In genomic region chr5:33694848-33695717, GRCm38 (mm10) we compare ENCODE assay signal across 8 mouse cellular contexts. TPM values are rescaled to one million over a fixed set of nuclear protein-coding genes. Genes with fewer than 3 reads are reported as not detected.
A peak's percentile ranks its signal among the peaks of the same experiment; 100 is the strongest.
DNase-seq lines count a peak whose midpoint lies in the region; ATAC-seq and TF ChIP-seq lines count a peak whose summit lies in the region.

No protein-coding gene starts in this region.

- peak; percentile 79 for ATAC-seq in forebrain, embryonic 15.5 days (replicated peaks)
- peak; percentile 63; the same call in 1 of the 2 replicates for ATAC-seq in hindbrain, embryonic 14.5 days (ENCODE audit: low FRiP score)
- ATAC-seq in limb, embryonic 11.5 days (ENCODE audit: insufficient number of reproducible peaks, low FRiP score, low TSS enrichment, low read depth), result 0 out of 2 replicates have a peak, but pooled peaks have one; percentile 18
- peak; percentile 81 for ATAC-seq in midbrain, embryonic 13.5 days
- ATAC-seq in stomach, postnatal 0 days (ENCODE audit: low FRiP score, low TSS enrichment), result peak; percentile 62

- peaks cover 3% of the 10 kb centered on the region; the same call in 1 of the 2 replicates for H3K27me3 ChIP-seq in forebrain, embryonic 15.5 days
- peaks cover 45% of the 10 kb centered on the region for H3K27me3 ChIP-seq in hindbrain, embryonic 14.5 days (ENCODE audit: control insufficient read depth, insufficient read depth, low read length)
- H3K27me3 ChIP-seq in limb, embryonic 11.5 days (ENCODE audit: control insufficient read depth, insufficient read depth, low read length), result peaks cover 10% of the 10 kb centered on the region
- peaks cover 78% of the 10 kb centered on the region for H3K27me3 ChIP-seq in midbrain, embryonic 13.5 days
- no peaks in the 10 kb centered on the region for H3K27me3 ChIP-seq in stomach, postnatal 0 days (ENCODE audit: control insufficient read depth, insufficient read depth, low read length)

- DNase-seq in ovary, postnatal 10 days (ENCODE audit: low spot score), result peak; percentile 40
- no peak for DNase-seq in ovary, adult 18-20 months (ENCODE audit: low spot score)
- peak; percentile 36 for DNase-seq in hindbrain, embryonic 14.5 days (ENCODE audit: low spot score)
- DNase-seq in limb, embryonic 11.5 days (ENCODE audit: low spot score), result peak; percentile 74
- DNase-seq in stomach, postnatal 0 days (ENCODE audit: low spot score), result peak; percentile 79
- DNase-seq in T-cell, adult 2 months (ENCODE audit: low spot score), result no peak

- H3K27ac ChIP-seq in forebrain, embryonic 15.5 days (replicated peaks), result peak overlapping the region; percentile 81
- H3K27ac ChIP-seq in hindbrain, embryonic 14.5 days, result 0 out of 2 replicates have a peak overlapping the region, but pooled peaks have one; percentile 20
- H3K27ac ChIP-seq in limb, embryonic 11.5 days (replicated peaks; ENCODE audit: low read depth, low read length), result peak overlapping the region; percentile 79
- peak overlapping the region; percentile 84 for H3K27ac ChIP-seq in midbrain, embryonic 13.5 days
- H3K27ac ChIP-seq in stomach, postnatal 0 days (replicated peaks), result peak overlapping the region; percentile 91

- no peaks in the 10 kb centered on the region for H3K9me3 ChIP-seq in forebrain, embryonic 15.5 days
- H3K9me3 ChIP-seq in hindbrain, embryonic 14.5 days (ENCODE audit: control insufficient read depth, low read length), result no peaks in the 10 kb centered on the region
- no peaks in the 10 kb centered on the region for H3K9me3 ChIP-seq in limb, embryonic 11.5 days (ENCODE audit: control insufficient read depth, low read length)
- H3K9me3 ChIP-seq in midbrain, embryonic 13.5 days, result no peaks in the 10 kb centered on the region
- no peaks in the 10 kb centered on the region for H3K9me3 ChIP-seq in stomach, postnatal 0 days (ENCODE audit: control insufficient read depth, low read length)

- H3K4me1 ChIP-seq in forebrain, embryonic 15.5 days, result peaks cover 80% of the 10 kb centered on the region
- peaks cover 41% of the 10 kb centered on the region for H3K4me1 ChIP-seq in hindbrain, embryonic 14.5 days (replicated peaks; ENCODE audit: control insufficient read depth, insufficient read depth, low read length)
- H3K4me1 ChIP-seq in limb, embryonic 11.5 days (ENCODE audit: control insufficient read depth, insufficient read depth, low read length), result peaks cover 60% of the 10 kb centered on the region
- H3K4me1 ChIP-seq in midbrain, embryonic 13.5 days (replicated peaks), result peaks cover 89% of the 10 kb centered on the region
- peaks cover 20% of the 10 kb centered on the region for H3K4me1 ChIP-seq in stomach, postnatal 0 days (replicated peaks; ENCODE audit: control insufficient read depth, insufficient read depth)

- peak overlapping the region; percentile 94 for H3K4me2 ChIP-seq in forebrain, embryonic 15.5 days (replicated peaks)
- H3K4me2 ChIP-seq in hindbrain, embryonic 14.5 days (replicated peaks), result peak overlapping the region; percentile 81
- H3K4me2 ChIP-seq in limb, embryonic 11.5 days (ENCODE audit: low read depth, severe bottlenecking), result peak overlapping the region; percentile 88
- H3K4me2 ChIP-seq in midbrain, embryonic 13.5 days (replicated peaks), result peak overlapping the region; percentile 81
- H3K4me2 ChIP-seq in stomach, postnatal 0 days (replicated peaks; ENCODE audit: low read depth), result peak overlapping the region; percentile 89

- H3K4me3 ChIP-seq in forebrain, embryonic 15.5 days, result peak overlapping the region; percentile 51
- H3K4me3 ChIP-seq in hindbrain, embryonic 14.5 days (replicated peaks; ENCODE audit: low read length), result peak overlapping the region; percentile 39
- peak overlapping the region; percentile 34 for H3K4me3 ChIP-seq in limb, embryonic 11.5 days (ENCODE audit: low read depth, low read length)
- peak overlapping the region; percentile 44 for H3K4me3 ChIP-seq in midbrain, embryonic 13.5 days (replicated peaks)
- H3K4me3 ChIP-seq in stomach, postnatal 0 days (ENCODE audit: low read depth, low read length), result peak overlapping the region; percentile 44

- TF ChIP-seq CTCF in stomach, postnatal 0 days (IDR thresholded peaks at IDR 0.05; ENCODE audit: low read depth), result no peak

- TF ChIP-seq EP300 in stomach, postnatal 0 days (optimal IDR thresholded peaks at IDR 0.05), result no peak

- H3K36me3 ChIP-seq in forebrain, embryonic 15.5 days, result no peaks in the 10 kb centered on the region
- no peaks in the 10 kb centered on the region for H3K36me3 ChIP-seq in hindbrain, embryonic 14.5 days (replicated peaks; ENCODE audit: control insufficient read depth, insufficient read depth)
- H3K36me3 ChIP-seq in limb, embryonic 11.5 days (ENCODE audit: control insufficient read depth, insufficient read depth, low read length), result no peaks in the 10 kb centered on the region
- H3K36me3 ChIP-seq in midbrain, embryonic 13.5 days, result no peaks in the 10 kb centered on the region
- no peaks in the 10 kb centered on the region for H3K36me3 ChIP-seq in stomach, postnatal 0 days (ENCODE audit: control insufficient read depth, insufficient read depth, low read length)

- WGBS in forebrain, embryonic 15.5 days, result under 1% methylated on average over 70 of the region's 71 CpGs
- WGBS in hindbrain, embryonic 14.5 days, result 2% methylated on average over 68 of the region's 71 CpGs
- 2% methylated on average over 71 of the region's 71 CpGs for WGBS in limb, embryonic 11.5 days
- under 1% methylated on average over 70 of the region's 71 CpGs for WGBS in midbrain, embryonic 13.5 days
- 4% methylated on average over 66 of the region's 71 CpGs for WGBS in stomach, postnatal 0 days

- peak overlapping the region; percentile 61 for H3K9ac ChIP-seq in forebrain, embryonic 15.5 days (replicated peaks)
- H3K9ac ChIP-seq in hindbrain, embryonic 14.5 days, result peak overlapping the region; percentile 57
- peak overlapping the region; percentile 71 for H3K9ac ChIP-seq in limb, embryonic 11.5 days (ENCODE audit: low read length)
- H3K9ac ChIP-seq in midbrain, embryonic 13.5 days (replicated peaks), result peak overlapping the region; percentile 63
- H3K9ac ChIP-seq in stomach, postnatal 0 days (ENCODE audit: low read length), result peak overlapping the region; percentile 71

RNA-seq across cellular contexts. Expression of gene Fgfr3, which starts 26.4 kb away (rescaled TPM):
- polyA plus RNA-seq in forebrain, embryonic 15.5 days (2015; fragmentation: Nextera tagmentation; extraction: Ambion mirVana), result 32.9 and 44.3 TPM in 2 replicates
- 46.5 and 47.2 TPM in 2 replicates for polyA plus RNA-seq in hindbrain, embryonic 14.5 days (2014; fragmentation: Nextera tagmentation; extraction: Ambion mirVana)
- polyA plus RNA-seq in limb, embryonic 11.5 days (2014; fragmentation: Nextera tagmentation; extraction: Ambion mirVana), result 11.6 TPM in 2 replicates
- polyA plus RNA-seq in midbrain, embryonic 13.5 days (2015; fragmentation: Nextera tagmentation; extraction: Ambion mirVana), result 38.3 and 45.9 TPM in 2 replicates
- 17.4 and 19.3 TPM in 2 replicates for polyA plus RNA-seq in stomach, postnatal 0 days (2015; fragmentation: Nextera tagmentation; extraction: Ambion mirVana)

RNA-seq across cellular contexts. Expression of gene Tmem129, which starts 36.9 kb away (rescaled TPM):
- polyA plus RNA-seq in forebrain, embryonic 15.5 days (2015; fragmentation: Nextera tagmentation; extraction: Ambion mirVana), result 31.0 and 35.0 TPM in 2 replicates
- polyA plus RNA-seq in hindbrain, embryonic 14.5 days (2014; fragmentation: Nextera tagmentation; extraction: Ambion mirVana), result 27.5 and 28.8 TPM in 2 replicates
- 41.7 and 43.4 TPM in 2 replicates for polyA plus RNA-seq in limb, embryonic 11.5 days (2014; fragmentation: Nextera tagmentation; extraction: Ambion mirVana)
- polyA plus RNA-seq in midbrain, embryonic 13.5 days (2015; fragmentation: Nextera tagmentation; extraction: Ambion mirVana), result 31.8 and 33.2 TPM in 2 replicates
- polyA plus RNA-seq in stomach, postnatal 0 days (2015; fragmentation: Nextera tagmentation; extraction: Ambion mirVana), result 16.7 and 17.4 TPM in 2 replicates

RNA-seq across cellular contexts. Expression of gene Tacc3, which starts 37.2 kb away (rescaled TPM):
- polyA plus RNA-seq in forebrain, embryonic 15.5 days (2015; fragmentation: Nextera tagmentation; extraction: Ambion mirVana), result 91.5 and 98.2 TPM in 2 replicates
- polyA plus RNA-seq in hindbrain, embryonic 14.5 days (2014; fragmentation: Nextera tagmentation; extraction: Ambion mirVana), result 32.3 and 41.0 TPM in 2 replicates
- 316 and 328 TPM in 2 replicates for polyA plus RNA-seq in limb, embryonic 11.5 days (2014; fragmentation: Nextera tagmentation; extraction: Ambion mirVana)
- polyA plus RNA-seq in midbrain, embryonic 13.5 days (2015; fragmentation: Nextera tagmentation; extraction: Ambion mirVana), result 84.6 and 88.0 TPM in 2 replicates
- 33.8 and 44.0 TPM in 2 replicates for polyA plus RNA-seq in stomach, postnatal 0 days (2015; fragmentation: Nextera tagmentation; extraction: Ambion mirVana)

RNA-seq across cellular contexts. Expression of gene Slbp, which starts 42.7 kb away (rescaled TPM):
- 129 and 141 TPM in 2 replicates for polyA plus RNA-seq in forebrain, embryonic 15.5 days (2015; fragmentation: Nextera tagmentation; extraction: Ambion mirVana)
- polyA plus RNA-seq in hindbrain, embryonic 14.5 days (2014; fragmentation: Nextera tagmentation; extraction: Ambion mirVana), result 115 and 125 TPM in 2 replicates
- polyA plus RNA-seq in limb, embryonic 11.5 days (2014; fragmentation: Nextera tagmentation; extraction: Ambion mirVana), result 336 and 338 TPM in 2 replicates
- polyA plus RNA-seq in midbrain, embryonic 13.5 days (2015; fragmentation: Nextera tagmentation; extraction: Ambion mirVana), result 143 and 151 TPM in 2 replicates
- 84.0 and 87.3 TPM in 2 replicates for polyA plus RNA-seq in stomach, postnatal 0 days (2015; fragmentation: Nextera tagmentation; extraction: Ambion mirVana)

Comparison
In these comparisons a context has a peak if more than half of its experiments do, and no peak if none do; other contexts are left out.
1. DNase-seq: peak in ovary, postnatal 10 days (single experiment), hindbrain, embryonic 14.5 days (single experiment), limb, embryonic 11.5 days (single experiment) and stomach, postnatal 0 days (single experiment); none in ovary, adult 18-20 months (single experiment) and T-cell, adult 2 months (single experiment).
2. ATAC-seq: peak in every context shown above with its lines; median percentile 81 in midbrain, embryonic 13.5 days; 79 in forebrain, embryonic 15.5 days; 63 in hindbrain, embryonic 14.5 days; 62 in stomach, postnatal 0 days; 18 in limb, embryonic 11.5 days.
3. H3K27ac ChIP-seq: peak in every context shown above with its lines; median percentile 91 in stomach, postnatal 0 days; 84 in midbrain, embryonic 13.5 days; 81 in forebrain, embryonic 15.5 days; 79 in limb, embryonic 11.5 days; 20 in hindbrain, embryonic 14.5 days.
4. Peak in every context shown above with its lines, with median percentiles within 50 percentile points of each other: H3K4me2 ChIP-seq, H3K4me3 ChIP-seq and H3K9ac ChIP-seq.